Mouse (Mus musculus) embryonic facial prominence, embryonic 13.5 days (tissue): ENCODE results near the gene D10Jhu81e. TPM values are rescaled to one million over a fixed set of nuclear protein-coding genes. Genes with fewer than 3 reads are reported as not detected.
"Not testable (repeated sequence)": the region's sequence is repeated elsewhere in the genome, so short reads cannot be mapped to it uniquely, and the experiment has no call there.

ENCODE experiments used
- ATAC-seq: fragments of 200-750 bp; cut with Nextera tagmentation; 2 replicates; pipeline ENCODE4 v1.8.0; 2017; ENCODE audit warnings: low read depth; ENCODE audit not compliant: insufficient number of reproducible peaks, insufficient read depth, low FRiP score, low TSS enrichment
- H3K27ac ChIP-seq: fragments of 300-500 bp; sonication (generic); 2 replicates; pipeline ENCODE4 v1.5.1; 2015; ENCODE audit warnings: moderate library complexity, mild to moderate bottlenecking, inconsistent platforms
- H3K27me3 ChIP-seq: fragments of 300-500 bp; sonication (generic); 2 replicates; pipeline ENCODE4 v1.6.1; 2015; ENCODE audit warnings: mild to moderate bottlenecking, inconsistent platforms
- H3K36me3 ChIP-seq: fragments of 300-500 bp; sonication (generic); 2 replicates; pipeline ENCODE4 v1.6.1; 2015; ENCODE audit warnings: mild to moderate bottlenecking, inconsistent platforms
- H3K4me1 ChIP-seq: fragments of 300-500 bp; sonication (generic); 2 replicates; pipeline ENCODE4 v1.6.1; 2015; ENCODE audit warnings: inconsistent platforms
- H3K4me2 ChIP-seq: fragments of 300-500 bp; sonication (generic); 2 replicates; pipeline ENCODE4 v1.6.1; 2015; ENCODE audit warnings: moderate library complexity, mild to moderate bottlenecking, inconsistent platforms
- H3K4me3 ChIP-seq: fragments of 300-500 bp; sonication (generic); 2 replicates; pipeline ENCODE4 v1.5.1; 2015; ENCODE audit warnings: mild to moderate bottlenecking, inconsistent platforms
- H3K9ac ChIP-seq: fragments of 300-500 bp; sonication (generic); 2 replicates; pipeline ENCODE4 v1.6.1; 2015; ENCODE audit warnings: mild to moderate bottlenecking, inconsistent platforms
- H3K9me3 ChIP-seq: fragments of 300-500 bp; sonication (generic); 2 replicates; pipeline ENCODE4 v1.6.1; 2016; ENCODE audit warnings: inconsistent platforms
- WGBS: fragments of 180-500 bp; shearing (Covaris S2); methylation state at CpG from one replicate; pipeline ENCODE4 v1.1.7; 2015; ENCODE audit warnings: mixed read lengths; 5-methylcytosine and 5-hydroxymethylcytosine counted together
- polyA plus RNA-seq: library from polyadenylated mRNA; unstranded; fragments of >200 nt; fragmentation: Nextera tagmentation; extraction: Ambion mirVana; gene quantifications from 2 replicates; pipeline ENCODE4 v1.2.1, GENCODE M21; 2015

Gene D10Jhu81e
- polyA plus RNA-seq, 1 experiment from 2014 or later = 38.9 TPM

DNA sequence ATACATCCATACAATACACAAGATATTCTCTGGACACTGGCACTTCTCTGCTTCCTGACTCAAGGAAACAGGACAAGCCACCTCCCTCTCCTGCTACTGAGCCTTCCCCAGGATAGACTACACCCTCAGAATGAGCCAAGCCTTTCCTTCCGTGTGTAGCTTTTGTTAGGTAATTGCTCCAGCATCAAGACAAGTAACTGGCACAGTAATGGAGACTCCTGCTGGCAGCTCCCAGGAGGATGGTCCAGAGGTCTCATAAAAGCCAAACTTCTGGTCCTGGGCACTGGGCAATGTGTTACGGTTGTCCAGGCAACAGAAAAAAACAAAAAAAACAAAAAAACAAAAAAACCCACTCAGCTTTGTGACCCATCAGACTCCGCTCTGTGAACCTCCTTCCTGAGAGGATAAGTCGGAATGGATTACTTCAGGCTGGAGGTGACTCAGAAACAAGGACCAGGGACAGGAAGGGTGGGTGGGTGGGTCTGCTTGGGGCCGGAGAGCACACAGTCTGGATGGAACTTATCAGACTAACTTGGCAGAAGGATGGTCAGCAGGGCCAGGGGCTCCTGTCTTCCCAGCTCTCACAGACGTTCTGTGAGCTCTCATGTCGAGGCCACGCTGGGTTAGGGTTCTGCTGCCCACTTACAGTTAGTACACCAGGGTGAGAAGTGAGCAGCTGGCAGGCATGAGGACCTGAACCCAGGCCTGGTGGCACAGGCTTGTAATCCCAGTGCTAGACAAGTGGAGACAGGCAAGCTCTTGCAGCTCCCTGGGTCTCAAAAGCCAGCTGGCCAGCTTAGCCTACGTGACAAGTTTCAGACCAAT, 42.3 kb downstream of the D10Jhu81e start:
- H3K27ac ChIP-seq = no peak overlapping the region
- H3K4me3 ChIP-seq = no peak overlapping the region
- H3K36me3 ChIP-seq = no peaks in the 10 kb centered on the region
- H3K4me2 ChIP-seq = no peak overlapping the region
- H3K4me1 ChIP-seq = peaks cover 26% of the 10 kb centered on the region
- H3K9ac ChIP-seq = no peak overlapping the region
- no peak for ATAC-seq
- 75% methylated on average over 9 of the region's 9 CpGs for whole genome bisulfite sequencing
- no peaks in the 10 kb centered on the region for H3K27me3 ChIP-seq
- no peaks in the 10 kb centered on the region for H3K9me3 ChIP-seq

DNA sequence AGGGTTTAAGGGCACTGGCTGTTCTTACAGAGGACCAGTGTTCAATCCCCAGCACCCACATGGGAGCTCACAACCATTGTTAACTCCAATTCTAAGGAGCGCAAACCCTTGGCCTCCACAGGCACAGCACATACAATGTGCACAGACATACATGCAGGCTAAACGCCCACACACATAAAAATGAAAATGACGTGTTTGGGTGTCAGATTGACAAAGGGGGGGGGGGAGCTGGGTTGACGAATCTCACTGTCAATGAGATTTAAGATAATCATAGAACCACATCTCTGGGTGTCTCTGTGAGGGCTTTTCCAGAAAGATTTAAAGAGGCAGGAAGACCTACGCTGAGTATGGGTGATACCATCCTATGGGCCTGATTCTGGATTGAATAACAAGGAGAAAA, 43.3 kb downstream of the D10Jhu81e start:
- ATAC-seq = no peak

DNA sequence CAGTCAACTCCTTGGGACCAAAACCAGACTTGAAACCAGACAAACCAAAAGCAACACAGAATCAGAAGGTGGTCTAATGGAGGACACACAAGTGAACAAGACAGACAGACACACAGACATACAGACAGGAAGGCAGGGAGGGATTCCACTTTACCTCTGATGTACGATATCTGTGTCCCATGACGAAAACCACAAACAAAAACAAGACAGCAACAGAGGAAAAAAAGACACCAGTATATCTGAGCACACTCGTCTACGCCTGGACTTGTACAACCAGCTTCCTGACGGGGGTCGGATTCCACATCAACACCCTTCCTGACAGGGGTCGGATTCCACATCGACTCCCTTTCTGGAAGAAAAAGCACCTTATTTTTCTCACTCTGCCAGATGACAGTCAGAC, 44.5 kb downstream of the D10Jhu81e start:
- WGBS = 38% methylated on average over 8 of the region's 8 CpGs
- ATAC-seq, H3K27ac ChIP-seq, H3K27me3 ChIP-seq, H3K4me3 ChIP-seq, H3K36me3 ChIP-seq, H3K9me3 ChIP-seq, H3K9ac ChIP-seq, H3K4me2 ChIP-seq: not testable (repeated sequence)
- peaks cover 15% of the 10 kb centered on the region for H3K4me1 ChIP-seq

More for the DNA sequence above, 43.3 kb downstream of the D10Jhu81e start:
- 89% methylated on average over 5 of the region's 5 CpGs for WGBS
- H3K9ac ChIP-seq = no peak overlapping the region
- peaks cover 26% of the 10 kb centered on the region for H3K4me1 ChIP-seq
- H3K4me2 ChIP-seq = no peak overlapping the region
- no peaks in the 10 kb centered on the region for H3K27me3 ChIP-seq
- no peak overlapping the region for H3K4me3 ChIP-seq
- no peaks in the 10 kb centered on the region for H3K9me3 ChIP-seq
- no peaks in the 10 kb centered on the region for H3K36me3 ChIP-seq
- H3K27ac ChIP-seq = no peak overlapping the region

DNA sequence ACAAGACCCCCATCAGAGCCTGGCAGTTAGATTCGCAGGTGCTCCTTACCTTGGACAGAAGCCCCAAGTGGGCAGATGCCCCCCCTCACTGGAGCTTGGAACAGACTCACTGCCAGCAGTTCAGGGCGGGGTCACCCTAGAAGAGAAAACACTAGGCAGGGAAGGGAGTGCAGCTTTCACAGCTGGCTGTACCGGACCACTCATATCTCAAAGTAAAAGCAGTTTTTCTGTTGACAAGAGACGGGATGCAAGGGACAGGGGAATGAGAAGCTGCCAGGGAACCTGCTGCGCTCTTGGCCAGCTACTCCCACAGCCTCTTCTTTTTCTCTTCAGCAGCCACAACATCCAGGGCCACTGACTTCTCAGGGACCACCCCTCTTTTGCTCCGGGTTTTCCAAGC, 45.4 kb downstream of the D10Jhu81e start:
- H3K27ac ChIP-seq, H3K9me3 ChIP-seq, H3K4me3 ChIP-seq, H3K36me3 ChIP-seq, H3K27me3 ChIP-seq, ATAC-seq, H3K4me1 ChIP-seq, H3K4me2 ChIP-seq, H3K9ac ChIP-seq: not testable (repeated sequence)
- 55% methylated on average over 6 of the region's 6 CpGs for WGBS

DNA sequence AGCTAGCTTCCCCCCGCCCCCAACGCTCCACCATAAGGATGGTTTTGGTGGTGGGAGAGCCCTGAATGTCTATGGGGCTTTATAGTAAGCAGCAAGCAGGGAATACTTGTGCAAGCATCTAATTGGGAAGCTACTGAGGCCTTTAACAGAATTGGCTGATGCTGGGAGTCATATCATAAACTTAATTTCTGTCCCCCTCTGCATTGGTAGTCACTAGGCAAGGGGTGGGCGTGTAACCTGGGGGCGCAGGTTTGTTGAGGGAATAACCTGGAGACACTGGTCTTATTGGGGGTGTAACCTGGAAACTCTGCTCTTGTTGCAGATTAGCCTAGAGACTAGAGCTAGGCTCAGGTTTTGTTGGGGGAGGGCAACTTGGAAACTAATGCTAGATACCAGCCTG, 50.2 kb downstream of the D10Jhu81e start:
- Histone ChIP-seq H3K4me2 (no peak overlapping the region), H3K9ac (no peak overlapping the region), H3K27ac (no peak overlapping the region), H3K4me1 (0 out of 2 replicates have a peak, but pooled peaks cover 7% of the 10 kb centered on the region), H3K27me3 (no peaks in the 10 kb centered on the region), H3K9me3 (no peaks in the 10 kb centered on the region), H3K4me3 (no peak overlapping the region), H3K36me3 (no peaks in the 10 kb centered on the region)
- 93% methylated on average over 4 of the region's 4 CpGs for WGBS
- ATAC-seq = no peak

DNA sequence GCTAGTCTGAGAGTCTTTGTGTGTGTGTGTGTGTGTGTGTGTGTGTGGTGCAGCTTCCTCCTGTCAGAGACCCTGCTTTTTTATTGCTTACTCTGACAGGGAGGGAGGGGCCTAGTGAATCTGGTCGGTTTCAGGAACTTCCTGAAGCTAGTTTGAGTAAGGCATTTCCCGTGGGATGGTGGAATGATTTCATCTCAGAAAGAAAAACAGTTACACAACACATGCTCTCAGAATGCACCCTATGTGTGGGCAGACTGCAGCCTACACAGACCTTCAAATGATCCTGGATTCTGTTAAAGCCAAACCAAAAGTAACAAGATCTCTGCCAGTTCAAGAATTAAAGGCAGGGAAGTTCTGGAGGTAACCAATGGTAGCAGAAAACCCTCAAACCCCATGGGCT, 54.4 kb downstream of the D10Jhu81e start:
- Histone ChIP-seq H3K36me3 (no peaks in the 10 kb centered on the region), H3K27ac (no peak overlapping the region), H3K4me3 (no peak overlapping the region), H3K27me3 (no peaks in the 10 kb centered on the region), H3K9ac (no peak overlapping the region), H3K4me1 (0 out of 2 replicates have a peak, but pooled peaks cover 7% of the 10 kb centered on the region), H3K9me3 (no peaks in the 10 kb centered on the region), H3K4me2 (no peak overlapping the region)
- WGBS = 75% methylated on average over 2 of the region's 2 CpGs
- ATAC-seq = no peak

DNA sequence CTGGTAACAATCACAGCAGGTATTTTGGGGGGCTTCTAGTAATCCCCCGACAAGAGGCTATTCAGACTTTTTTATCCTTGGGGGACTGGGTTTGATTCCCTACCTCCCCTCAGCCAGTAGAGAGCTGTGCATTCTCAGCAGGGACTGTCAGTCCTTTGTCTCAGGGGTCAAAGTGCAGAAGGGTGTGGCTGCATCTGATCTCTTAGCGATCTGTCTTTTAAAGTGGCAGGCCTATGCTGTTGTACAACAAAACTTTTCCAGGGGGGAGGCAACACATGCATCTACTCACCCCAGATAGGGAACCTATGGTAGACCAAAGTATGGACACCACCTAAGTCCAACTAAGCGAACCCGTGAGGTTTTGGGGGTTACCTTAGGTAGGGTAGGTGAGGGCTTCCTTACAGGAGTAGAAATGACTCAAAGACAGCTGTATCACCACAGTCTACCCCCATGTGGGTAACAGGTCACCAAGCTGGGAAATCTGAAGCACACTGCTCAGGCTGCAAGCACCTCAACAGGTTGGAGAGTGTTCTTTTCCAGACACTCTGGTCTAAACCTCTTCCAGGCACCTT, 55.0 kb downstream of the D10Jhu81e start:
- 76% methylated on average over 4 of the region's 4 CpGs for WGBS
- Histone ChIP-seq H3K4me3 (no peak overlapping the region), H3K9ac (no peak overlapping the region), H3K36me3 (no peaks in the 10 kb centered on the region), H3K27ac (no peak overlapping the region), H3K4me1 (0 out of 2 replicates have a peak, but pooled peaks cover 7% of the 10 kb centered on the region), H3K9me3 (no peaks in the 10 kb centered on the region), H3K4me2 (no peak overlapping the region), H3K27me3 (no peaks in the 10 kb centered on the region)
- ATAC-seq = no peak

Other genes starting within 250 kb of the D10Jhu81e start
- 0.21 and 0.44 TPM in 2 replicates for gene Trpm2, start 199.2 kb downstream of the D10Jhu81e start, polyA plus RNA-seq
- gene 1810043G02Rik, start 191.3 kb downstream of the D10Jhu81e start, polyA plus RNA-seq = 28.6 and 31.7 TPM in 2 replicates
- gene Pfkl, start 159.7 kb downstream of the D10Jhu81e start, polyA plus RNA-seq = 140 and 145 TPM in 2 replicates
- gene Dnmt3l, start 127.8 kb downstream of the D10Jhu81e start, polyA plus RNA-seq = 0.44 and 0.56 TPM in 2 replicates
- 0.39 and 0.59 TPM in 2 replicates for gene Aire, start 126.2 kb downstream of the D10Jhu81e start, polyA plus RNA-seq
- gene Icosl, start 100.5 kb downstream of the D10Jhu81e start, polyA plus RNA-seq = 3.0 and 4.4 TPM in 2 replicates
- 19.4 and 20.4 TPM in 2 replicates for gene Pwp2, start 15.4 kb upstream of the D10Jhu81e start, polyA plus RNA-seq
- gene Trappc10, start 74.9 kb upstream of the D10Jhu81e start, polyA plus RNA-seq = 12.0 and 14.5 TPM in 2 replicates
- 51.9 and 57.5 TPM in 2 replicates for gene Agpat3, start 182.7 kb upstream of the D10Jhu81e start, polyA plus RNA-seq
- gene Rrp1, start 243.3 kb upstream of the D10Jhu81e start, polyA plus RNA-seq = 322 and 364 TPM in 2 replicates